Mouse (Mus musculus): ENCODE results near the gene Stoml1.

The Stoml1 gene

DNA sequence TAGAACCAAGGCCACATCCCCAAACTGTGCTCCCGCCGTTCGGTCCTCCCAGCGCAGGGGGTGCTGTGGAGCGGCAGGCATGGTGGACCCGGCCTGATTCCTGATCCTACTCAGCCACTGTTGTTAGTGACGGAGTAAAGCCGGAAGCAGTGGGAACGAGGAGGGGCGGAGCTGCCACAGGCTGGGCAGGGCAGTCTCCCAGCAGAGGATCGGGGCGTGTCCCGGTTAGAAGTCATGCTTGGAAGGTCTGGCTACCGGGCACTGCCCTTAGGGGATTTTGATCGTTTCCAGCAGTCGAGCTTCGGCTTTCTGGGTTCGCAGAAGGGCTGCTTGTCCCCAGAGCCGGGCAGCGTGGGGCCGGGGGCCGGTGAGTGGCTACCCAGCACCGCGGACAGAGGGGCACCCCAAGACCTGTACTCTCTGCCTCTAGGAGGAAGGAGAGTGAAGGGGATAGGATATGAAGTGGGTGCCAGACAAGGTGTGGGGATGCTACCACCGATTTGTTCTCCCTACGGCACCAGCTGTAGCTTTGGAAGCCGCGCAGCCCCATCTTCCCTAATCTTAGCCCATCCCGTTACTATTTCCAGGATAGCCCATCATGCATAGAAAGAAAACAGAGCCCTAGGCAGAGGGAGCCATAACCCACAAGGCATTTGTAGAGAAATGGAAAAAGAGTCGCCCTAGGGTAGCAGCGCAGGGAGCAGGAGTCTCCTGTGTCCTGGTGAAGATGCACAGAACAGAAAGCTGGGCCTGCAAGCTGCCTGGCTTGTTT, at the start of gene Stoml1:
TSS of gene Stoml1 (plus strand) at position 132 of the 772 bp plus-strand sequence.
- DNase-seq, result peak; percentile 96

- peak; percentile 77 for DNase-seq
Observed at GRCm38 (mm10) chr9:58203516-58204447, 49.2 kb upstream of the Stoml1 start, which contains the start of the genes Islr and Islr2. Gene Islr (minus strand): TSS chr9:58204306. Gene Islr2 (minus strand): TSS chr9:58204319.

DNA sequence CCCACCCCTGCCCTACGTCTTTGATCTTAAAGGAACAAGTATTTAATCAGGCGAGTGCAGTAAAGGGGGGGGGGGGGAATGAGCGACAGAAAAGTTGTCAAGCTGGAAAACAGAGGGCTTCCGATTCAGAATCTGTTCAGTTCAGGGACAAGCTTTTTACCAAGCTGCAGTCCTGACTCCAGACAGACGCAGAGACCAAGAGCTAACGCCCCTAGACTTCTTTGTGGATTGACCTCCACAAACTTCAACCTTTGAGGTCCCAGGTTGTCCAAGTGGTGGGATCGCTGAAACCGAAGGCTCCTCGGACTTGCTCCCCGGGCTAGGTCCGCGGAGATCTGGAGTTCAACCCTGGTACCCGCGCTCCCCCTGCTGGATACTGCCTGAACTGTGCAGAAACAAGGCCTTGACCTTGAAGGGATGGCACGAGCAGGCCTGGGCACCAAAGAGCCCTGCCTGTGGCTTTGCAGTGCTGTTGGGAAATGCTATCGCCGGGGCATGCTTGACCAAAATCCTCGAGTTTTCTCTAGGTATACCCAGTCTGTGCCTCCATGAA, 48.4 kb upstream of the Stoml1 start:
- DNase-seq, result peak; percentile 96

- no peak for DNase-seq
Observed at GRCm38 (mm10) chr9:58206013-58206412, 47.0 kb upstream of the Stoml1 start.

DNA sequence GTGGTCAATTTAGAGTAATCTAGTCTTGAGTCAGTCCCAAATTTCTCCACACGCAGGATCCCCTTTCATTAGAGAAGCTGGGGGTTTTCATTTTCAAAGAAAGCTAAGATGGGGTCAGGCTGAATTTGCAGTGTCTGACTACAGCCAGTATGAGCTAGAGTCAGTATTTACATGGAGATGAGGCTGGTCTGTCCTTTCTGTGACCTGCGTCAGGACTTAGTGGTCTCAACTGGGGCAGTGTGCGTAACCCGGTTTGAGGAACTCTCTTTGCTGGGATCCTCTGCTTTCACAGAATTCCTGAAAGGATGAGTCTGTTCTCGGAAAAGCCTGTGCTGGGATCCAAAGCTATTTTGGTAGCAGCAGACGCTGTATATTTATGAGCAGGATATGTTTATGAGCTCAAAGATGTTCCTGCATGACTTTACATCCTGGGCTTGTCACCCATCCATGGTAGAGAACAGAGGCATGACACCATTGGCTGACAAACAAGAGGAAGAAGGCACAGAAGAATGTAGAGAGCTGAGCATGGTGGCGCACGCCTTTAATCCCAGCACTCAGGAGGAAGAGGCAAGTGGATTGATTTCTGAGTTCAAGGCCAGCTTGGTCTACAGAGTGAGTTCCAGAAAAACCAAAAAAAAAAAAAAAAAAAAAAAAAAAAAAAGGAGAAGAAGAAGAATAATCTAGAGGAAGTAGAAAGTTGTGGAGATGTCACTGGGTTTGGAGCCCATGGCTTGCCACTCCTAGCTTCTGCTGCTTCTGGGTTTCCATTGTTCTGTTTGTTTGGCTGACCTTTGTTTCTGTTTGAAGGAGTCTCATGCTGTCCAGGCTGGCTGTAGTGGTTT, 43.3 kb upstream of the Stoml1 start:
- DNase-seq, result no peak

DNA sequence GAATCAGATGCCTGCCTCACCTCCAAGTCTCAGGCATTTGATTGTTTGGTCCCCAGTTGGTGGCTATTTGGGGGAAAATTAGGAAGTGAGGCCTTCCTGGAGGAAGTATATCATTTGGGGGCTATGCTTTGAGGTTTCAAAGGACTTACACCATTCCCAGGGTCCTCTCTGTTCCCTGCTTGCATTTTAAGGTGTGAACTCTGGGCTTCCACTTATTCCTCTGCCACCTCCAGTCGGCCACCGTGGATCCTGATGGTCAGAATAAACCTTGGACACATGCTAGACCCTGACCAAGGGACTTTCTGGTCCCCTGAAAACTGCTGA, 42.7 kb upstream of the Stoml1 start:
- DNase-seq, result no peak

DNA sequence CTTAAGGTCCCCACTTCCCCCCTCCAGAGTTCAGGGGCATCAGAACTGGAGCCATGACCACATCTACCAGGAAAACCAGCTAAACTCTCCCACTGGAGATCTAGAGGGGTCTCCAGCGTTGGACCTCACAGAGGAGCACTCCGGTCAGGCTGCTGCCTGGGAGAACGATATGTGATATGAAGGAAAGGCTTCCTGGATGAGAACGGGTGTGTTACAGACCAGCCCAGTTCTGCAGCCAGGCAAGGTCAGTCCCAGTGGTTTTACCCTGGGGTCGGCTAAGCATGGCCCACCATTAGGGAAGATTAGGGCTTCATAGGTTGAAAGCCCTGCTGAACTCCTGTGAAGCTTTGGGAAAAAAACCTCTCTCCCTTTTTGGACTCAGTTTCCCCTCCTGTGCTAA, 39.6 kb upstream of the Stoml1 start:
- DNase-seq, result no peak

DNA sequence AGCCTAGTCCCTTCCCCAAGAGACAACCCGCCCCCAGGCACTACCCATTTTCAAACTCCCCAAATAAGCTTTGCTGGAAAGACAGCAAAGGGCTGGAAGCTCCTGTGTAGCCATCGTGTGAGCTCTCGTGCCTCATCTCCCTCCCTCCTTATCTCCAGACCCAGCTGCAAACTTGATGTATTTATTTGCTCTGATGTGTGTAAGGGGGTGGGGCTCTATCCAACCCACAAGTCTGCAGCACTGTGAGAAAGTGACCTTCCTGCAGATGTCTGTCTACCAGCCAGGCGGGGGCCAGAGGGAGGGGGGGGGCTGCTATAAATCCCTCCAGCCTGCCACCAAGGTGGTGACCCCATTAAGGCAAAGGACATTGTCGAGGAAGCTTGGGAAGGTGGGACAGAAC, 39.1 kb upstream of the Stoml1 start:
- DNase-seq, result peak; percentile 30

- no peak for DNase-seq
Observed at GRCm38 (mm10) chr9:58214519-58215180, 38.3 kb upstream of the Stoml1 start.

DNA sequence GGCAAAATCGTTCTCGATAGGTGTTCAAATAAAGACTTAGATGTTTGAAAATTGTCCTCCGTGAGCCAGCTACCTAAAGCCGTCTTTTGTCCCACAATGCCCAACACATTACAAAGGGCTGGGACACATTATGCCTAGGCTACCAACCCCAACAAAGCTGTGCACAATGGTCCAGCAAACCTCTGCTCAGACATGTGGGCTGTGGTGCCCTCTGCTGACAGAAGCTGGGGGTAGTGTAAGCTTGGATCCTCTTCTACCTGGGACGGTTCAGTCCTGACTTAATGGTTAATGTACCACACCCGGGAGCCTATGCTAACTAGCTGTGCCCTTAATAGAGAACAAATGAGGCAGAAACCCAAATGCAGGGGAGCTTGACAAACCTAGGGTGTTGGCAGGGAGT, 36.6 kb upstream of the Stoml1 start:
- peak; percentile 72 for DNase-seq

- DNase-seq, result no peak
Observed at GRCm38 (mm10) chr9:58218539-58218938, 34.4 kb upstream of the Stoml1 start.

DNA sequence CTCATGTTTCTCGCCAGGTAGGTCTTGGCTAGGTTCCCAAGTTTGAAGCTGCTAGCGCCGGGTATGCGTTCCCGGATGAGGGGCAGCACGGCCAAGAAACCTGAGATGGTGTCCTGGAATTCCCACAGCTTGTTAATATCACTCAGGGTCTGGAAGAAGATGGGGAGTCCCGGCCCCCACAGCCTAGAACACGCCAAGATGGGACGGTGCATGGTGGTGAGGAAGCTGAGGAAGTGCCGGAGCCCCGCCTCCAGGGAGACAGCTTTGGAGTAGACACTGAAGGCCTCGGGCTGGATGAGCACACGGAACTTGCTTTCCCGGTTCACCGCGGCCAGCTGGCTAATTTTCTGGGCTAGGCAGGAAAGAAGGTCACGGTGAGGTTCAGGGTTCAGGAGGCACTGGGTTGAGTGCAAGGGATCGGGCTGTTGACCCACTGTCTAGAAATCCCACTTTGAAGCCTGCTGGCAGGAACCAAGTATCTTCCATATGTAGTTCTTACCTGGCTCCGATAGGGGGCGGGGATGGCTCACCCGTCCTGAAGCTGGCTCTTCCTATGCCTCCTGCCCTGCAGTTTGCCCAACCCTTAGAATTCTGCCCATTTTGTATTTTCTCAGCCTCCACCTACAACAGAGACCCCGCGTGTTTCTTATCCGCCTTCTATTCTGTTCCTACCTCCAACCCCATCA, 32.6 kb upstream of the Stoml1 start:
- peak; percentile 74 for DNase-seq

DNA sequence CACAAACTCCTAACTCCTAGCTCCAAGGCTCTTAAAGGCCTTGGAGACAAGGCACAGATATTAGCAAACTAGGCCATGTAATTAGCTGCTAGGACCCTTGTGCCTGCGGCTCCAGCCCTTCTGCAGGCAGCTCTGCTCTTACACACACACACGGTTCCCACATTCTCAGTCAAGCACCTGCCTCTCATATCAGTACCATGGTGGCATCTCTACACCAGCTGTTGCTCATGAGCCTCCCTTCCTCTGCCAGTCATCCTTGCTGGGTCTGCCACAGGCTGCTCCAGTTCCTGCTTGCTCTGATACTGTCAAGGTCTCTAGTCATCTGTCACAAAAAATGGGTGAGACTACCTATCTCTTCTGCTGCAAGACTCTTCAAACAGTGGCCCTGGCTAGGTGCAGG, 28.6 kb upstream of the Stoml1 start:
- no peak for DNase-seq

- DNase-seq, result peak; percentile 77
Observed at GRCm38 (mm10) chr9:58225915-58226913, 26.8 kb upstream of the Stoml1 start.

DNA sequence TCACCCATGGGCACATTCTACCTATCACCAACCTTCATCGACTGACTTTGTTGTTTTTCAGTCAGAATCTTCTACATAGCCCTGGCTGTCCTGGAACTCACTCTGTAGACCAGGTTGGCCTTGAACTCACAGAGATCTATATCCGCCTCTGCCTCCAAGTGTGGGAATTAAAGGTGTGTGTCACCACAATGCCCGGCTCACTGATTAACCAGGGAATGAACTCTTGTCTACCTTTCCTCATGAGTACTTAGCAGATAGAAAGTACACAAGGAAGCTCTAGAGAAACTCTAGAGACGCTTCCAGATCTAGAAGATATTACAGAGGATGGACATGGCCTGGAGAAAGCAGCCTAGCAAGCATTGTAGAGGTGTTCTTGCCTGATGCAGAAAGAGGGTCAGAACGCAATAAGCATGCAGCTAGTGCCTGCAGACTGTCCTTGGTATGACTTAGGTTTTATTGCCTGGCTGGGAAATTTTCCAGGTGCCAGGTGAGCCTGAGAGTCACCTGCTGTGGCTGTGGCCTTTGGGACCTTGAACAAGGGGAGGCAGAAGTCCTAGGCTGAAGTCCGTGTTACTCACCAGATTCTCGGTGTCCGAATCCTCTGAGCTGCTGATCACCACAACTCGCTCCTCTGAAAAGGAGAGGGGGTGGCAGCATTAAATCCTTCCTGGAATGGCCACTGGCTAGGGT, 24.0 kb upstream of the Stoml1 start:
- DNase-seq, result no peak

GRCm38 (mm10) chr9:58231746-58232145, 21.2 kb upstream of the Stoml1 start:
- no peak for DNase-seq

GRCm38 (mm10) chr9:58232374-58232773, 20.6 kb upstream of the Stoml1 start:
- DNase-seq, result no peak

GRCm38 (mm10) chr9:58234502-58235015, 18.4 kb upstream of the Stoml1 start:
- no peak for DNase-seq

- no peak for DNase-seq
Observed at GRCm38 (mm10) chr9:58241780-58242485, 11.0 kb upstream of the Stoml1 start.

Measured in thymus, postnatal 4 days (tissue).